Mouse (Mus musculus) splenic B cell, adult 2 months (primary cell): ENCODE measurements around the gene Olfr164.
A peak's percentile ranks its signal among the peaks of the same experiment; 100 is the strongest.

Experiments
- DNase-seq: peaks from one replicate; pipeline ENCODE4 v3.0.0-alpha.2; 2011; ENCODE audit warnings: low read depth, low spot score
- H3K27me3 ChIP-seq: 2 replicates; pipeline ENCODE4 v1.6.1; 2012; ENCODE audit warnings: mild to moderate bottlenecking, low read length, moderate library complexity, mixed read lengths; ENCODE audit not compliant: control insufficient read depth, poor library complexity, insufficient read depth, severe bottlenecking
- H3K36me3 ChIP-seq: 2 replicates; pipeline ENCODE4 v1.6.1; 2012; ENCODE audit warnings: mild to moderate bottlenecking, low read length, moderate library complexity, mixed read lengths; ENCODE audit not compliant: control insufficient read depth, poor library complexity, insufficient read depth, severe bottlenecking

Olfr164 gene

DNA sequence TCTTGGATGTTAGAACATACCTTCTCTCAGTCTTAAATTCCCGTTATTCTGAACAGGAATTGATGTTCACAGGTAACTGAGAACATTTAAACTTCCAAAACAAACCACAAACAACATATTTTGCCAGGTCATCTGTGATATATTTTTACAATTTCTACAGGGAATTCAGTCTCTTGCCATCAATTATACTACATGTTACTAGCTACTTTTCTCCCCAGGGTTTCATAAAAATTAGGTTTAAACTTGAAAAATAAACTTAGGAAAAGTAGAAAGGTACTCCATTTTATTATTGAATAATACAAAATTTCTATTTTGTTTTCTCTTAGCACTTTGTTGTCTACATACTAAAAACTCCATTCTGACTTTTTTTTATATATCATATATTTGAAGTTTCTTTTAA is at the start of gene Olfr164:
Gene Olfr164 (minus strand): TSS at position 101 of the 400 bp plus-strand sequence.
- Histone ChIP-seq H3K27me3 (no peaks in the 10 kb centered on the region), H3K36me3 (no peaks in the 10 kb centered on the region)
- DNase-seq: no peak

- no peak for DNase-seq
- Histone ChIP-seq H3K36me3 (no peaks in the 10 kb centered on the region), H3K27me3 (no peaks in the 10 kb centered on the region)
Observed at GRCm38 (mm10) chr16:19349111-19349510, 35.2 kb upstream of the Olfr164 start.

DNA sequence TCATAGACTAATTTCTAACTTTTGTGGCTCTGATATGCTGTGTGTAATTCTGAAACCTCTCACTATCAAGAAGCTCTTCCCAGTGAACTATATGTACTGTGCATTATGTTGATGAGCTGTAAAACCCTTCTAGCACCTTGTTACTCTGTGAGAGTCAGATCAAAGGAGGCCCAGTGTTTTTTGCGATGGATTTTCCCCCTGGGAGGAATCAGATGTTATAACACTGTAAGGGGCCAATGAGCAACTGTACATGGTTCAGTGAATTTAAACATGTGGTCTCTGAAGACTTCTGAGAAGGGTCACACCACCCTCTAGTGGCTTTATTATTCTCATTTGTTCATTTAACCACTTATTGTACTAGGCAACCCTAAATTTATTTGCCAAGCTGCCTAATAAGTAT is 50.6 kb downstream of the Olfr164 start:
- peak; percentile 82 for DNase-seq
- Histone ChIP-seq H3K36me3 (no peaks in the 10 kb centered on the region), H3K27me3 (no peaks in the 10 kb centered on the region)

DNA sequence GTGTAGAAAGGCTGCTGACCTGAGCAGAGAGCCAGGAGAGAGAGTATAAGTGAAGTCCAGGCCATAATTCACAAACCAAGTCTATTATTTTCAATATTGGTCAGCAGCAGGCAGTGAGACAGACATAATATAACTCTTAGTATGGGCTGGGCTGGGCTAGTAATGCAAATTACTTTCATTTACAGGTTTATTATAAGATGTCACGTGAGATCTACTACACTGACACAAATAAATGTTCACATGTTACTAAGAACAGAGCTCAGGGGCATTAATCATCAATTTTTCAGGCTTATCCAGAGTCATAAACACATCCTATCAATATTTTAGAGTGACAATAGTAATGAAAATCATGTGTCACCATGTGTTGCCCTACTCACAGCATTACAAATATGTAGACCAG is 53.1 kb downstream of the Olfr164 start:
- H3K27me3 ChIP-seq: no peaks in the 10 kb centered on the region
- H3K36me3 ChIP-seq: no peaks in the 10 kb centered on the region
- DNase-seq: no peak

GRCm38 (mm10) chr16:19245835-19246234 is 68.0 kb downstream of the Olfr164 start:
- H3K36me3 ChIP-seq: no peaks in the 10 kb centered on the region
- no peaks in the 10 kb centered on the region for H3K27me3 ChIP-seq
- DNase-seq: peak; percentile 86

DNA sequence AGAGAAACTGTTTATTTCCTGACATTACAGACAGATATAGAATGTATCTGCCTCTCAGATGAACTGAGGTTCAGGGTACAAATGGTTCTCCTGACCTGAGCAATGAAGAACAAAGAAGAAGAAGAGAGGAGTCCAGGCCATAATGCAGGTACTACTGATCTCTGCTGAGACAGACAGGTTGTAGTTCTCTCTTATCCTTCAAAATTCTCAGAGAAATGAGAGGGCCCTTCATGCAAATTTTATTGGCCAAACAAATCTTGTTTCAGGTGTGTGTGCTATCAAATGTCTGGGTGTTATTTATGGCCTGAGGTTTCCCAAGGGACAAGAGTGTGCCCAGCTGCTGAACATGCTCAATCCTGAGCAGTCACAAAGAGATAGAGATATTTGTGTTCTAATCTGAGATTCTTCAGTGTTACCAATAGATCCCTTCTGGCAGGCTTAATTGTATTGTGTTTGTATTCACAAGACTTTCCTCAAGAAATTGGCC is 72.3 kb downstream of the Olfr164 start:
- Histone ChIP-seq H3K27me3 (no peaks in the 10 kb centered on the region), H3K36me3 (peaks cover 10% of the 10 kb centered on the region)
- peak; percentile 64 for DNase-seq

- Histone ChIP-seq H3K27me3 (no peaks in the 10 kb centered on the region), H3K36me3 (peaks cover 10% of the 10 kb centered on the region)
- no peak for DNase-seq
Observed at GRCm38 (mm10) chr16:19240792-19241538, 72.9 kb downstream of the Olfr164 start.

- DNase-seq: peak; percentile 80
- Histone ChIP-seq H3K27me3 (no peaks in the 10 kb centered on the region), H3K36me3 (peaks cover 27% of the 10 kb centered on the region)
Observed at GRCm38 (mm10) chr16:19236719-19237118, 77.1 kb downstream of the Olfr164 start.
